ENCODE assay signal across 10 mouse cellular contexts in the genomic region with DNA sequence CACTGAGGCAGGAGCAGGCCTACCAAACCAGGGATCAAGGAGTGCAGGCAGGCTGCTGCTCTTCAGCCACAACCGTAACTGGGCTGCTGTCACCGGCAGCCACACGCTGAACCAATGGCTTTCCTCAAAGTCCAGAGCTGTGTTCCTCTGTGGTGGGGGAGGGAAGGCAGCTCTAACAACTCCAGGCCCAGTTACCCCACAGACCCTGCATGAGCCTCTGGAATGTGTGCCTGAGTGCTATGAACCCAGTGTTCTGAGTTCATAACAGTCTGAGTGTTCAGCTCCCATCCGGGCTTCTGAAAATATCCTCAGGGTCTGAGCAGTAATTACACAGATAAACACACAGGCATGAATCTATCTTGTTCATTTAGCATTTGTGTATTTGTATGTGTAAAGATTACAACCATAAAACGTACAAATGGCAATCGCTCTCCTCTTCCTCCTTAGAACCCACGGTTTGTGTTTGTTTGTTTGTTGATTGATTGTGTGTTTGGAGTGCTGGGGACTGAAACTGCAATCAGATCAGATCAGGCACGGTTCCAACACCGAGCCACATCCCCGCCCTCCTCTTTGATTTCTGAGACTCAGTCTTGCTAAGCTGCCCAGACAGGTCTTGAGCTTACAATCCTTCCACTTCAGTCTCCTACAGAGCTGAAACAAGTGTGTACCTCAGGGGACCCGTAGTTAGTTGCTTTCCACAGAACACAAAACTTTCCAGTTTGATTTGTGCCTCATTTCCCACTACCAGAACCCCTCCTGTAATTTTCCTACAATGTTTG. TPM values are rescaled to one million over a fixed set of nuclear protein-coding genes. Genes with fewer than 3 reads are reported as not detected.
DNase-seq lines count a peak whose midpoint lies in the region; ATAC-seq and TF ChIP-seq lines count a peak whose summit lies in the region.
"Had no signal": no experiment of that assay in that cellular context is flagged by ENCODE, and none has a peak within 500 bp of the region (broad histone marks: within the 10 kb centered on the region; RNA-seq: fewer than 3 reads in every experiment).

No protein-coding gene starts in this region.

- WGBS in heart, embryonic 16.5 days = 29% methylated on average over 11 of the region's 11 CpGs
- 36% methylated on average over 11 of the region's 11 CpGs for WGBS in neural tube, embryonic 13.5 days
- 32% methylated on average over 11 of the region's 11 CpGs for WGBS in stomach, postnatal 0 days
- 50% methylated on average over 11 of the region's 11 CpGs for WGBS in intestine, postnatal 0 days

- H3K4me2 ChIP-seq in heart, embryonic 16.5 days (ENCODE audit: low read depth, low read length) = no peak overlapping the region
- H3K4me2 ChIP-seq in neural tube, embryonic 13.5 days = no peak overlapping the region
- peak overlapping the region; percentile 59; the same call in 1 of the 2 replicates for H3K4me2 ChIP-seq in stomach, postnatal 0 days (replicated peaks; ENCODE audit: low read depth)
- H3K4me2 ChIP-seq in intestine, postnatal 0 days (replicated peaks; ENCODE audit: low read depth) = no peak overlapping the region

- TF ChIP-seq EP300 in stomach, postnatal 0 days (optimal IDR thresholded peaks at IDR 0.05) = no peak

- no peaks in the 10 kb centered on the region for H3K27me3 ChIP-seq in heart, embryonic 16.5 days (ENCODE audit: control insufficient read depth, insufficient read depth, low read length)
- H3K27me3 ChIP-seq in neural tube, embryonic 13.5 days = no peaks in the 10 kb centered on the region
- H3K27me3 ChIP-seq in stomach, postnatal 0 days (ENCODE audit: control insufficient read depth, insufficient read depth, low read length) = no peaks in the 10 kb centered on the region
- H3K27me3 ChIP-seq in intestine, postnatal 0 days (replicated peaks; ENCODE audit: control insufficient read depth, insufficient read depth, low read length) = no peaks in the 10 kb centered on the region
- H3K27me3 ChIP-seq: midbrain, embryonic 13.5 days had no signal

- peaks cover 38% of the 10 kb centered on the region for H3K4me1 ChIP-seq in heart, embryonic 16.5 days (ENCODE audit: control insufficient read depth, insufficient read depth, low read length)
- H3K4me1 ChIP-seq in neural tube, embryonic 13.5 days (replicated peaks) = peaks cover 26% of the 10 kb centered on the region
- 0 out of 2 replicates have a peak, but pooled peaks cover 3% of the 10 kb centered on the region for H3K4me1 ChIP-seq in stomach, postnatal 0 days (replicated peaks; ENCODE audit: control insufficient read depth, insufficient read depth)
- peaks cover 2% of the 10 kb centered on the region; the same call in 1 of the 2 replicates for H3K4me1 ChIP-seq in intestine, postnatal 0 days (replicated peaks; ENCODE audit: control insufficient read depth, insufficient read depth, low read length)

- no peak overlapping the region for H3K9ac ChIP-seq in heart, embryonic 16.5 days (ENCODE audit: low read length)
- 0 out of 2 replicates have a peak overlapping the region, but pooled peaks have one; percentile 12 for H3K9ac ChIP-seq in neural tube, embryonic 13.5 days
- no peak overlapping the region for H3K9ac ChIP-seq in stomach, postnatal 0 days (ENCODE audit: low read length)
- no peak overlapping the region for H3K9ac ChIP-seq in intestine, postnatal 0 days (ENCODE audit: low read depth, low read length)

- no peaks in the 10 kb centered on the region for H3K9me3 ChIP-seq in heart, embryonic 16.5 days (replicated peaks; ENCODE audit: control insufficient read depth, low read length)
- H3K9me3 ChIP-seq in neural tube, embryonic 13.5 days = no peaks in the 10 kb centered on the region
- H3K9me3 ChIP-seq in stomach, postnatal 0 days (ENCODE audit: control insufficient read depth, low read length) = no peaks in the 10 kb centered on the region
- no peaks in the 10 kb centered on the region for H3K9me3 ChIP-seq in intestine, postnatal 0 days (ENCODE audit: control insufficient read depth)
- H3K9me3 ChIP-seq: midbrain, embryonic 13.5 days had no signal

- TF ChIP-seq CTCF in stomach, postnatal 0 days (IDR thresholded peaks at IDR 0.05; ENCODE audit: low read depth) = no peak
- TF ChIP-seq CTCF in intestine, postnatal 0 days (IDR thresholded peaks at IDR 0.05; ENCODE audit: low read depth) = no peak

- no peak for DNase-seq in heart, adult 18-20 months
- no peak for DNase-seq in neural tube, embryonic 10.5 days (ENCODE audit: extremely low spot score, low spot score)
- peak; percentile 39 for DNase-seq in kidney, postnatal 10 days
- no peak for DNase-seq in stomach, postnatal 0 days (ENCODE audit: low spot score)
- DNase-seq in cerebellum, postnatal 14 days = no peak

- H3K36me3 ChIP-seq in heart, embryonic 16.5 days (ENCODE audit: control insufficient read depth, insufficient read depth) = no peaks in the 10 kb centered on the region
- H3K36me3 ChIP-seq in neural tube, embryonic 13.5 days = no peaks in the 10 kb centered on the region
- H3K36me3 ChIP-seq in stomach, postnatal 0 days (ENCODE audit: control insufficient read depth, insufficient read depth, low read length) = no peaks in the 10 kb centered on the region
- no peaks in the 10 kb centered on the region for H3K36me3 ChIP-seq in intestine, postnatal 0 days (ENCODE audit: control insufficient read depth, insufficient read depth)
- H3K36me3 ChIP-seq: midbrain, embryonic 13.5 days had no signal

- no peak; the same call in 1 of the 2 replicates for ATAC-seq in heart, embryonic 16.5 days (replicated peaks; ENCODE audit: extremely low read depth, insufficient read depth, low FRiP score)
- ATAC-seq in neural tube, embryonic 13.5 days (ENCODE audit: low read depth) = 0 out of 2 replicates have a peak, but pooled peaks have one; percentile 20
- no peak for ATAC-seq in stomach, postnatal 0 days (ENCODE audit: low FRiP score, low TSS enrichment)
- ATAC-seq in intestine, postnatal 0 days = no peak
- ATAC-seq: CD4-positive, CD25-positive, alpha-beta regulatory T cell, adult 4 months had no signal

- H3K27ac ChIP-seq in heart, embryonic 16.5 days (ENCODE audit: low read length) = peak overlapping the region; percentile 61
- no peak overlapping the region for H3K27ac ChIP-seq in neural tube, embryonic 13.5 days (replicated peaks)
- H3K27ac ChIP-seq in stomach, postnatal 0 days (replicated peaks) = peak overlapping the region; percentile 88
- H3K27ac ChIP-seq in intestine, postnatal 0 days (ENCODE audit: low read depth, low read length) = no peak overlapping the region
- H3K27ac ChIP-seq: midbrain, embryonic 13.5 days had no signal

- H3K4me3 ChIP-seq in heart, embryonic 16.5 days (ENCODE audit: low read length) = no peak overlapping the region
- no peak overlapping the region for H3K4me3 ChIP-seq in neural tube, embryonic 13.5 days
- H3K4me3 ChIP-seq in stomach, postnatal 0 days (ENCODE audit: low read depth, low read length) = no peak overlapping the region
- H3K4me3 ChIP-seq in intestine, postnatal 0 days (ENCODE audit: low read depth, low read length) = no peak overlapping the region

RNA-seq across cellular contexts. Expression of a gene that starts 52.0 kb away (rescaled TPM):
- polyA plus RNA-seq in heart, embryonic 16.5 days (2015; fragmentation: Nextera tagmentation; extraction: Ambion mirVana) = 42.0 and 46.8 TPM in 2 replicates
- total RNA-seq in heart, adult 18-20 months (2021) = 10 to 100 TPM; 48.8 to 55.6 TPM
- polyA plus RNA-seq in neural tube, embryonic 13.5 days (2015; fragmentation: Nextera tagmentation; extraction: Ambion mirVana) = 17.7 TPM in 2 replicates
- 26.2 and 26.4 TPM in 2 replicates for polyA plus RNA-seq in stomach, postnatal 0 days (2015; fragmentation: Nextera tagmentation; extraction: Ambion mirVana)
- 24.3 and 24.5 TPM in 2 replicates for polyA plus RNA-seq in intestine, postnatal 0 days (2015; fragmentation: Nextera tagmentation; extraction: Ambion mirVana)

Comparison
In these comparisons a context has a peak if more than half of its experiments do, and no peak if none do; other contexts are left out.
1. H3K27ac ChIP-seq: peak in heart, embryonic 16.5 days (single experiment) and stomach, postnatal 0 days (single experiment); none in neural tube, embryonic 13.5 days (single experiment) and intestine, postnatal 0 days (single experiment).